Mouse (Mus musculus): ENCODE results near the gene Cyb561d1. TPM values are rescaled to one million over a fixed set of nuclear protein-coding genes. Genes with fewer than 3 reads are reported as not detected.

The Cyb561d1 gene
- polyA plus RNA-seq, 1 experiment from 2014 or later = 2.7 TPM

GRCm38 (mm10) chr3:108158383-108159037 is 42.5 kb downstream of the Cyb561d1 start:
- Histone ChIP-seq H3K27ac (ENCODE audit: low read depth, low read length) (peak overlapping the region; percentile 59), H3K4me1 (ENCODE audit: control insufficient read depth, insufficient read depth, low read depth, low read length) (peaks cover 11% of the 10 kb centered on the region), H3K9me3 (ENCODE audit: control insufficient read depth, low read length) (no peaks in the 10 kb centered on the region), H3K9ac (ENCODE audit: low read depth, low read length) (peak overlapping the region; percentile 45), H3K4me3 (ENCODE audit: low read length) (no peak overlapping the region), H3K36me3 (ENCODE audit: control insufficient read depth, insufficient read depth, low read length) (no peaks in the 10 kb centered on the region), H3K4me2 (ENCODE audit: low read length) (no peak overlapping the region), H3K27me3 (replicated peaks; ENCODE audit: control insufficient read depth, insufficient read depth, low read length) (no peaks in the 10 kb centered on the region)
- WGBS = 40% methylated on average over 9 of the region's 9 CpGs
- peak; percentile 32; the same call in 1 of the 2 replicates for ATAC-seq

- H3K9me3 ChIP-seq (ENCODE audit: control insufficient read depth, low read length) = no peaks in the 10 kb centered on the region
- peak within 1 kb of the TSS; percentile 37 for H3K4me3 ChIP-seq (ENCODE audit: low read length)
- H3K36me3 ChIP-seq (ENCODE audit: control insufficient read depth, insufficient read depth, low read length) = no peaks in the 10 kb centered on the region
- 35% methylated on average over 4 of the region's 4 CpGs for WGBS
- H3K27ac ChIP-seq (ENCODE audit: low read depth, low read length) = peak within 1 kb of the TSS; percentile 18
- H3K4me1 ChIP-seq (ENCODE audit: control insufficient read depth, insufficient read depth, low read depth, low read length) = peaks cover 11% of the 10 kb centered on the region
- no peaks in the 10 kb centered on the region for H3K27me3 ChIP-seq (replicated peaks; ENCODE audit: control insufficient read depth, insufficient read depth, low read length)
- H3K9ac ChIP-seq (ENCODE audit: low read depth, low read length) = peak within 1 kb of the TSS; percentile 64
- peak; percentile 76 for ATAC-seq
- peak within 1 kb of the TSS; percentile 64 for H3K4me2 ChIP-seq (ENCODE audit: low read length)
These were observed 46.4 kb downstream of the Cyb561d1 start, which contains the start of gene Gpr61 for GRCm38 (mm10) chr3:108154656-108155055. TSS of gene Gpr61 (minus strand) at chr3:108154882.

GRCm38 (mm10) chr3:108152290-108152689 is 48.7 kb downstream of the Cyb561d1 start:
- no peak overlapping the region for H3K9ac ChIP-seq (ENCODE audit: low read depth, low read length)
- ATAC-seq = no peak
- H3K4me3 ChIP-seq (ENCODE audit: low read length) = no peak overlapping the region
- H3K27ac ChIP-seq (ENCODE audit: low read depth, low read length) = no peak overlapping the region
- 75% methylated on average over 3 of the region's 3 CpGs for WGBS
- H3K27me3 ChIP-seq (replicated peaks; ENCODE audit: control insufficient read depth, insufficient read depth, low read length) = no peaks in the 10 kb centered on the region
- H3K4me2 ChIP-seq (ENCODE audit: low read length) = no peak overlapping the region
- peaks cover 4% of the 10 kb centered on the region; the same call in 1 of the 2 replicates for H3K4me1 ChIP-seq (ENCODE audit: control insufficient read depth, insufficient read depth, low read depth, low read length)
- no peaks in the 10 kb centered on the region for H3K36me3 ChIP-seq (ENCODE audit: control insufficient read depth, insufficient read depth, low read length)
- no peaks in the 10 kb centered on the region for H3K9me3 ChIP-seq (ENCODE audit: control insufficient read depth, low read length)

GRCm38 (mm10) chr3:108147386-108148235 is 53.4 kb downstream of the Cyb561d1 start:
- WGBS = 66% methylated on average over 11 of the region's 11 CpGs
- Histone ChIP-seq H3K9me3 (ENCODE audit: control insufficient read depth, low read length) (no peaks in the 10 kb centered on the region), H3K4me2 (ENCODE audit: low read length) (no peak overlapping the region), H3K9ac (ENCODE audit: low read depth, low read length) (no peak overlapping the region), H3K27me3 (replicated peaks; ENCODE audit: control insufficient read depth, insufficient read depth, low read length) (no peaks in the 10 kb centered on the region), H3K27ac (ENCODE audit: low read depth, low read length) (no peak overlapping the region), H3K36me3 (ENCODE audit: control insufficient read depth, insufficient read depth, low read length) (no peaks in the 10 kb centered on the region), H3K4me1 (ENCODE audit: control insufficient read depth, insufficient read depth, low read depth, low read length) (peaks cover 16% of the 10 kb centered on the region), H3K4me3 (ENCODE audit: low read length) (no peak overlapping the region)
- ATAC-seq = peak; percentile 50

GRCm38 (mm10) chr3:108146671-108147070 is 54.3 kb downstream of the Cyb561d1 start:
- no peaks in the 10 kb centered on the region for H3K27me3 ChIP-seq (replicated peaks; ENCODE audit: control insufficient read depth, insufficient read depth, low read length)
- no peaks in the 10 kb centered on the region for H3K36me3 ChIP-seq (ENCODE audit: control insufficient read depth, insufficient read depth, low read length)
- 63% methylated on average over 5 of the region's 5 CpGs for WGBS
- H3K27ac ChIP-seq (ENCODE audit: low read depth, low read length) = peak overlapping the region; percentile 90
- no peaks in the 10 kb centered on the region for H3K9me3 ChIP-seq (ENCODE audit: control insufficient read depth, low read length)
- ATAC-seq = no peak
- peaks cover 16% of the 10 kb centered on the region for H3K4me1 ChIP-seq (ENCODE audit: control insufficient read depth, insufficient read depth, low read depth, low read length)
- H3K9ac ChIP-seq (ENCODE audit: low read depth, low read length) = peak overlapping the region; percentile 88
- H3K4me3 ChIP-seq (ENCODE audit: low read length) = peak overlapping the region; percentile 76
- H3K4me2 ChIP-seq (ENCODE audit: low read length) = peak overlapping the region; percentile 75

Other genes starting within 250 kb of the Cyb561d1 start
- gene Gstm3, start 231.9 kb downstream of the Cyb561d1 start, polyA plus RNA-seq (2015; fragmentation: Nextera tagmentation; extraction: Ambion mirVana) = not detected in 2 replicates
- gene Gstm2, start 214.8 kb downstream of the Cyb561d1 start, polyA plus RNA-seq (2015; fragmentation: Nextera tagmentation; extraction: Ambion mirVana) = 11.1 and 11.8 TPM in 2 replicates
- gene Gstm1, start 183.2 kb downstream of the Cyb561d1 start, polyA plus RNA-seq (2015; fragmentation: Nextera tagmentation; extraction: Ambion mirVana) = 169 and 263 TPM in 2 replicates
- 20.1 and 22.9 TPM in 2 replicates for gene Gstm4, start 156.3 kb downstream of the Cyb561d1 start, polyA plus RNA-seq (2015; fragmentation: Nextera tagmentation; extraction: Ambion mirVana)
- gene Ampd2, start 114.6 kb downstream of the Cyb561d1 start, polyA plus RNA-seq (2015; fragmentation: Nextera tagmentation; extraction: Ambion mirVana) = 63.6 and 68.0 TPM in 2 replicates
- 0.22 and 0.28 TPM in 2 replicates for gene Gnat2, start 108.4 kb downstream of the Cyb561d1 start, polyA plus RNA-seq (2015; fragmentation: Nextera tagmentation; extraction: Ambion mirVana)
- 116 and 126 TPM in 2 replicates for gene Gnai3, start 55.1 kb downstream of the Cyb561d1 start, polyA plus RNA-seq (2015; fragmentation: Nextera tagmentation; extraction: Ambion mirVana)
- 8.4 and 10.6 TPM in 2 replicates for gene Gpr61, start 46.3 kb downstream of the Cyb561d1 start, polyA plus RNA-seq (2015; fragmentation: Nextera tagmentation; extraction: Ambion mirVana)
- gene Amigo1, start 14.9 kb downstream of the Cyb561d1 start, polyA plus RNA-seq (2015; fragmentation: Nextera tagmentation; extraction: Ambion mirVana) = 9.8 and 13.3 TPM in 2 replicates
- 19.6 and 21.4 TPM in 2 replicates for gene Atxn7l2, start 9.7 kb upstream of the Cyb561d1 start, polyA plus RNA-seq (2015; fragmentation: Nextera tagmentation; extraction: Ambion mirVana)
- 0.35 and 1.4 TPM in 2 replicates for gene Sypl2, start 25.4 kb upstream of the Cyb561d1 start, polyA plus RNA-seq (2015; fragmentation: Nextera tagmentation; extraction: Ambion mirVana)
- 235 and 246 TPM in 2 replicates for gene Psma5, start 55.7 kb upstream of the Cyb561d1 start, polyA plus RNA-seq (2015; fragmentation: Nextera tagmentation; extraction: Ambion mirVana)
- 9.4 and 11.6 TPM in 2 replicates for gene Sort1, start 82.9 kb upstream of the Cyb561d1 start, polyA plus RNA-seq (2015; fragmentation: Nextera tagmentation; extraction: Ambion mirVana)
- gene Mybphl, start 163.7 kb upstream of the Cyb561d1 start, polyA plus RNA-seq (2015; fragmentation: Nextera tagmentation; extraction: Ambion mirVana) = 0.11 TPM in 1 of 2 replicates, not detected in the other
- 10.8 and 11.1 TPM in 2 replicates for gene Psrc1, start 182.6 kb upstream of the Cyb561d1 start, polyA plus RNA-seq (2015; fragmentation: Nextera tagmentation; extraction: Ambion mirVana)
- 34.5 and 34.7 TPM in 2 replicates for gene Celsr2, start 214.3 kb upstream of the Cyb561d1 start, polyA plus RNA-seq (2015; fragmentation: Nextera tagmentation; extraction: Ambion mirVana)
- 216 and 224 TPM in 2 replicates for gene Sars, start 244.0 kb upstream of the Cyb561d1 start, polyA plus RNA-seq (2015; fragmentation: Nextera tagmentation; extraction: Ambion mirVana)